Mouse (Mus musculus) mouse trophoblast stem cell (cell line): ENCODE data around the gene Mettl1.
"Not testable (repeated sequence)": the region's sequence is repeated elsewhere in the genome, so short reads cannot be mapped to it uniquely, and the experiment has no call there.

Source experiments
- in situ Hi-C, 2 experiments: fragments of 300-500 bp; cut with MseI, MboI; formaldehyde crosslinking; loops; 2 replicates in 1 of 2; 3 replicates in 1 of 2; pipeline ENCODE4 v1.15.1; 2025

The Mettl1 gene

DNA sequence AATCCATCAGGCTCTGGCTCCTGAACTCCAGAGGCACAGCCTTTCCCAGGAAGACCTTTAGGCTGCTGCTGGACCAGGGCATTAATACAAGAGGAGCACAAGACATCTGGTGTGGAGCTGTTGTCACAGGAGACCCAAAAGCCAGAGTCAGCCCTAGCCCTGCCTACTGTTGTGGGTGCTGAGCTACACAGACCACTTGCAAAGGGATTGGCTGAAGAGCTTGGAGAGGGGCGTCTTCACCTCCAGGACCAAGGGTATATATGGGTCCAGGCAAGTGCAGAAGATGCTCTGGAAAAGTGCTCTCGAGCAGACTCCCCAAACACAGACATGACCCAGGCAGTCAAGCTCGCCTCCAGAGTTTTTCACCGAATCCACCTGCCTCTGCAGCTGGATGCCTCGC, 6.7 kb downstream of the Mettl1 start, which contains the start of gene Cyp27b1:
Gene Cyp27b1, plus strand, starts transcription at position 297 of the 400 bp plus-strand sequence.
- in situ Hi-C loops, result no loop called here

DNA sequence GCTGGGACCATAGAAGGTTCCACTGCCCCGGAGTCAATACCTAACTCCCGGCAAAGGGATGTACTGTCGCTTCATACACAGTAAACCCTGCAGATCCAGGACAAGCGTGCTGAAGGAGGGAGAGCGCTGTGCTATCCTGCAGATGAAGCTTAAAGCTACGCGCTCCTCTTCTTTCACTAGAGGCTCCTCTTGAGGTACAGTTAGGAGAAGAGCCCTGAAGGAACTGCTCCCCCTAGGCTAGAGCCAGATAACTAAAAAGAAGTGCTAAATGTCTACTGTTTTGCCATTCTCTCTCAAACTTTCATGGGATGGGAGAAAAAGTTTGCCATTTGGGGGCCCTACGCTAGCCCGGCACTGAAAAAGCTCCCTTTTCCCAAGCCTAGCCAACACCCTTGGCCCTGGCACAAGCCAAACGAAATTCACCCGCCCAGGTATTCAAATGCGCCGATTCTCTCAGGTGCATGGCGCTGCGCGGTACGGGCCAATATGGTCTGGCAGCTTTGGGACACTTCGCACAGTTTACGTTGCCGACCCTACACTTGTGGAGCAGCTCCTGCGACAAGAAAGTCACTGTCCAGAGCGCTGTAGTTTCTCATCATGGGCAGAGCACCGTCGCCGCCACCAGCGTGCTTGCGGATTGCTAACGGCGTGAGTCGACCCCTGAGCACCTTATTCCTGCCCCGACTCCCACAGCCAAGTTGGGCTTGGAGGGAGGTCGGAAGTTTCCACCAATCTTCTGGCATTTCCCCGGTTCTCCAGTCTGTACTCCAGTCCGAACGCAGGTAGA, 7.6 kb downstream of the Mettl1 start:
- in situ Hi-C loops, result no loop called here

DNA sequence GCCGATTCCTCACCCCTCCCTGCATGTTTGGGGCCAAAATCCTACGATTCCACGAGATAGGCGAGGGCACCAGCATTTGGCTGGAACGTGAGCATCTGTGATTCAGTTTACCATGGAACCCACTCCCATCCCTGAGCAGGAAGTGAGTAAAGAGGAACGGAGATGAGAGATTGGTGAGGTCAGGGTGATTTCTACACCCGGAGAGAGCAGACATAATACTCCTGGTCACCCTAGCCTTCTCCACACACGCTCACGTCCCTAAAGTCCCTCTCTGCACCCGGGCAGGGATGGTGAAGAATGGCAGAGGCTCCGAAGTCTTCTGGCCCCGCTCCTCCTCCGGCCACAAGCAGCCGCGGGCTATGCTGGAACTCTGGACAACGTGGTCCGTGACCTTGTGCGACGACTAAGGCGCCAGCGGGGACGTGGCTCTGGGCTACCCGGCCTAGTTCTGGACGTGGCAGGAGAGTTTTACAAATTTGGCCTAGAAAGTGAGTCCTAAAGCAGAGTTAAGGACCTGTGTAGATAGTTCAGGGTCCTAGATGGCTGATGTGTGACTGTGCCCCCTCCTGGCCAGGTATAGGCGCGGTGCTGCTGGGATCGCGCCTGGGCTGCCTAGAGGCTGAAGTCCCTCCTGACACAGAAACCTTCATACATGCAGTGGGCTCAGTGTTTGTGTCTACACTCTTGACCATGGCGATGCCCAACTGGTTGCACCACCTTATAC, 8.3 kb downstream of the Mettl1 start:
- in situ Hi-C loops, result no loop called here

DNA sequence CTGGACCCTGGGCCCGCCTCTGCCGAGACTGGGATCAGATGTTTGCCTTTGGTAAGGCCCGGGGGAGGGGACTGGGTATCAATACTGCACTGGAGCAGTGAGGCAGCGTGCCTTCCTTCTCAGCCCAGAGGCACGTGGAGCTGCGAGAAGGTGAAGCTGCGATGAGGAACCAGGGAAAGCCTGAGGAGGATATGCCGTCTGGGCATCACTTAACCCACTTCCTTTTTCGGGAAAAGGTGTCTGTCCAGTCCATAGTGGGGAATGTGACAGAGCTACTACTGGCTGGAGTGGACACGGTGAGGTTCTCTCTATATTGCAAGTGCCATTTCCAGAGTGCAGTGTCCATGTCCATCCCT, 8.9 kb downstream of the Mettl1 start:
- in situ Hi-C loops, result no loop called here

DNA sequence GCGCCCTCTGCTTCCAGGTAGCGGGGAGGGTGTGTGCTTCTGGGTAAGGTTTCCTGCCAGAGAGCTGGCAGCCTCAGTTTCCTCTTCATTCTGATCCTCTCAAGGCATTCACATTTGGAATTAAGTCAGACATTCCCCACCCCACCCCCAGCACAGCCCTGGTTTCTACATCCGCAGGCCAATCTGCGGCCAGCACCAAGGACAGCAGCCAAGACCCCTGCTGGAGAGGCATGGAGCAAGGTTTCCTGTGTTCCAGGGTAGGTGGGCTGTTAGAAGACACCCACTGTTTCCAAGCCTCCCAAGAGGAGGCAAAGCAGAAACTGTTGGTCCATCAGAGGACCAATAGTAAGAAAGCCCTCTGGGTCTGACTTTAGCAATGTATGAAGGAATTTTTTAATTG, 13.4 kb downstream of the Mettl1 start:
- in situ Hi-C loops, result no loop called here

- in situ Hi-C loops, result no loop called here
These were observed 14.2 kb downstream of the Mettl1 start for GRCm38 (mm10) chr10:127055406-127055805.

DNA sequence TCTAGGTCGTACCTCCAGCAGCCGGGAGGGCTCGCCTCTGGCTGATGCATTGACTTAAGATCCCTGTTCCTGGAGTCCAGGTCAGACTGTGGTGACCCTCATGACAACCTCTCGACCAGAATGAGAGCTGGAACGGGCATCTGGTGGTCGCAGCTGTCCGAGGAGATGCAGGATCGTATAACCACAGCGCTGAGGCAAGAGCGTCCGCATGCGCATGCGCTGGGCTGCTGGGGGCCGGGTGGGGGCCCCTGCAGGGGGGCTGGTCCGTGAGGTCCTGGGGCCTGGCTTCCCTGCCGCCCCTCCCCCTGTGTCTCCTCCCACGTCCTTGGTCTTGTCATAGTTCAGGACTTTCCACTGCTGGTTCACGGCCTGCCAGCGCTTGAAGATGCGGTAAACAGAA, 15.3 kb downstream of the Mettl1 start:
- in situ Hi-C loops, result no loop called here

GRCm38 (mm10) chr10:127058161-127058560, 16.9 kb downstream of the Mettl1 start:
- in situ Hi-C loops, result no loop called here

DNA sequence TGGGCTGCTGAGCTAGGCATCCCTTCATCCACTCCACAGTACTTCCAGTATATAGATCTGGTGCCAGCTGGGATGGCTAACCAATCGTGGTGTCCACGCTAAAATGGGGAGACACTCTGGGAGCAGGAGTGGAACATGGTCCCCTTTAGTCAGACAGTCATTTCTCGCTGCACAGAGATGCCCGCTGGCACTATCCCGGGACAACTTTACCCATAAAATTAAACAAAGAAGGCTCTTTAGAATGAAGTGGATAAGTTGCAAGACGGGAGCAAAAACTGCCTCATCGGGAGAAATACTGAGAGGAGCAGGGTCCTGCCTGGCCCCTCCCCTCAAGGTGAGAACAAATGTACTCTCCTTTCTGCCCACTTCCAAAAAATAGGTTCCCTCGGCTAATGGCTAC, 17.5 kb downstream of the Mettl1 start:
- in situ Hi-C loops, result no loop called here

GRCm38 (mm10) chr10:127059174-127059967, 18.2 kb downstream of the Mettl1 start:
- in situ Hi-C loops, result no loop called here

DNA sequence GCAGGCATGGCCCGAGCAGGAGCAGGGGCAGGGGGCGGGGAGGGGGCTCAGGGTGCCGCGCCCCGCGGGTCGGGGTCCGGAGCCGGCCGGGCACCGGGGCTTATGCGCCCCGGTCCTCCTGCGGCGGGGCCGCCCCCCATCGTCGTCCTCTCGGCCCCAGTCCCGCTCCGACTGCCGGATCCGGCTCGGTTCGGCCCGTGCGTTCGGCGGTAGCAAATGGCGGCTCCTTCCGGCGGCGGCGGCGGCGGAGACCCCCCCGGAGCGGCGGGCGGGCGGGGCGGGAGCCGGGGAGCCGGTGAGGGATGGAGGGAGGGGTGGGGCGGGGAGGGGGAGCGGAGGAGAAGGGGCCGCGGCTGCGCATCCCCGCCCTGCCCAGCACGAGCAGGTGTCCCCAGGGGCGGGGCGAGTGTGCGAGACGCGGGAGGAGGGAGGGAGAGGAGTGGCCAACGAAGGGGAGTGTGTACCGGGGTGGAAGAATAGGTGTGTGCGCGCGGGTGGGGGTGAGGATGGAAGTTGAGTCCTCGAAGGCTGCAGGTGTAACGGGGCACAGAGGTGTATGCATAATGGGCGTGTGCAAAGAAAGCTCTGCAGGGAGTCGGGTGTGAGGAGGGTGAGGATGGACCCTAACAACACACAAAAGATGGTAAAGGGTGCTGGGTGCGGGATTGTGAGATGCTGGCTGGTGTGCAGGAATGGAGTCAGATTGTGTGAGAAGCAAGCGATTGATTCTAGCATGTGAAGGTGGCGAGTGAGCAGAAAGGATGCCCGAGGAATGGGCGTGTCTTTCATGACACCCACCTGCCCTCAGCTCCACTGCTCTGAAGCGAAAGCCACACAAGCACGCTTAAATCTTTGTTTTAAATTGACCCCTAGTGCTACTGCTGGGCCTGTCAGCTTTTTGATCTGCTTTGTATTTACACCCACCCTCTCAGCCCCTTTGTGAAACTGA, 19.0 kb downstream of the Mettl1 start, which contains the start of gene March9:
Gene March9, minus strand, starts transcription at position 217 of the 949 bp plus-strand sequence.
- in situ Hi-C loops, result no loop called here

GRCm38 (mm10) chr10:127061085-127061484, 19.9 kb downstream of the Mettl1 start:
- in situ Hi-C loops, result no loop called here

DNA sequence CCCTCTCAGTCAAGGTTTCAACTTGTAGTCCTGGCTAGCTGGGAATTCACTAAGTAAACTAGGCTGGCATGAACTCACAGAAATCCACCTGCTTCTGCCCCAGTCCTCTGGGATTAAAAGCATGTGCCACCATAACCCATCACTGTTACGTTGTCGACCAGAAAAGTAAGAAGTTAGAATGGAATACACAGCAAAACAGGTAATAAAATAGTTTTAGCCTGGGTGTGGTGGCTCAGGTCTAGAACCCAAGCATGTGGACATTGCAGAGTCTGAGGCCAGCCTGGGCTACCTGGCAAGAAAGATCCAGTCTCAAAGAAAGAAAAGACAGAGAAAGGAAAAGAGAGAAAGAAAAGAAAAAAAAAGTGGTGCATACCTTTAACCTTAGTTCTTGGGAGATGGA, 20.3 kb downstream of the Mettl1 start:
- in situ Hi-C loops, result no loop called here

- in situ Hi-C loops, result not testable (repeated sequence)
These were observed 20.9 kb downstream of the Mettl1 start for GRCm38 (mm10) chr10:127062101-127062500.

GRCm38 (mm10) chr10:127062503-127062902, 21.3 kb downstream of the Mettl1 start:
- in situ Hi-C loops, result no loop called here

- in situ Hi-C loops, result no loop called here
These were observed 22.1 kb downstream of the Mettl1 start, which contains the start of gene Cdk4 for GRCm38 (mm10) chr10:127063239-127063872. Gene Cdk4 (plus strand): TSS chr10:127063534.

GRCm38 (mm10) chr10:127063913-127064870, 23.0 kb downstream of the Mettl1 start:
- in situ Hi-C loops, result no loop called here

DNA sequence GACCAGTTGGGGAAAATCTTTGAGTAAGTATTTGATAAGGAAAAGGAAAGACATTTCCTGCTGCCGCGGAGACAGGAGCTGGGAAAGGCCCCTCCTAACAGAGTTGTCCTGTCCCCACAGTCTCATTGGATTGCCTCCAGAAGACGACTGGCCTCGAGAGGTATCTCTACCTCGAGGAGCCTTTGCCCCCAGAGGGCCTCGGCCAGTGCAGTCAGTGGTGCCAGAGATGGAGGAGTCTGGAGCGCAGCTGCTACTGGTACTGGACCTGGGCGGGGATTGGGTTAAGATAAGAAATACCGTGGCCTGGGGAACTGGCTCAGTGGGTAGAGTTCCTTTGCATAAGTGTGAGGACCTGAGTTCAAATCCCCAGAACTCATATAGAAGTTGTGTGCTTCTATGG, 24.8 kb downstream of the Mettl1 start:
- in situ Hi-C loops, result no loop called here

DNA sequence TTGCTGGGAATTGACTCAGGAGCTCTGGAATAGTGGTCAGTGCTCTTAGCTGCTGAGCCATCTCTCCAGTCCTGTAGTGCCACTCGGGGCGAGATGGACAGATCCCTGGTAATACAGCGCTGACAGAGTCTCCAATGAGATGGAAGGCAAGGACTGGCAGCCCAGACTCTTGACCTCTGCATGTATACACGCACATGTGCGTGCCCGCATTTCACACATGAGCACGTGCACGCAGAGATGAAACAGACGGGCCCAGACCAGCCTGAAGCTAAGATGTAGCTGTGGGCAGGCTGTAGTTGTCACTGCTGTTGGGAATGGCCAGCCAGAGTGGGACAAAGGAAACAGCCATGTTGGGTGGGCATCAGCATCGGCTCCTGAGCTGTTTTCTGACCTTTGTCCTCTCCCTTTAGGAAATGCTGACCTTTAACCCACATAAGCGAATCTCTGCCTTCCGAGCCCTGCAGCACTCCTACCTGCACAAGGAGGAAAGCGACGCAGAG, 25.4 kb downstream of the Mettl1 start:
- in situ Hi-C loops, result no loop called here
